Mouse (Mus musculus) embryonic facial prominence, embryonic 13.5 days (tissue): Measurements from ENCODE around the gene Cd200r3. TPM values are rescaled to one million over a fixed set of nuclear protein-coding genes. Genes with fewer than 3 reads are reported as not detected.

ENCODE experiments used
- ATAC-seq: fragments of 200-750 bp; cut with Nextera tagmentation; 2 replicates; pipeline ENCODE4 v1.8.0; 2017; ENCODE audit warnings: low read depth; ENCODE audit not compliant: insufficient number of reproducible peaks, insufficient read depth, low FRiP score, low TSS enrichment
- H3K27ac ChIP-seq: fragments of 300-500 bp; sonication (generic); 2 replicates; pipeline ENCODE4 v1.5.1; 2015; ENCODE audit warnings: moderate library complexity, mild to moderate bottlenecking, inconsistent platforms
- H3K27me3 ChIP-seq: fragments of 300-500 bp; sonication (generic); 2 replicates; pipeline ENCODE4 v1.6.1; 2015; ENCODE audit warnings: mild to moderate bottlenecking, inconsistent platforms
- H3K36me3 ChIP-seq: fragments of 300-500 bp; sonication (generic); 2 replicates; pipeline ENCODE4 v1.6.1; 2015; ENCODE audit warnings: mild to moderate bottlenecking, inconsistent platforms
- H3K4me1 ChIP-seq: fragments of 300-500 bp; sonication (generic); 2 replicates; pipeline ENCODE4 v1.6.1; 2015; ENCODE audit warnings: inconsistent platforms
- H3K4me2 ChIP-seq: fragments of 300-500 bp; sonication (generic); 2 replicates; pipeline ENCODE4 v1.6.1; 2015; ENCODE audit warnings: moderate library complexity, mild to moderate bottlenecking, inconsistent platforms
- H3K4me3 ChIP-seq: fragments of 300-500 bp; sonication (generic); 2 replicates; pipeline ENCODE4 v1.5.1; 2015; ENCODE audit warnings: mild to moderate bottlenecking, inconsistent platforms
- H3K9ac ChIP-seq: fragments of 300-500 bp; sonication (generic); 2 replicates; pipeline ENCODE4 v1.6.1; 2015; ENCODE audit warnings: mild to moderate bottlenecking, inconsistent platforms
- H3K9me3 ChIP-seq: fragments of 300-500 bp; sonication (generic); 2 replicates; pipeline ENCODE4 v1.6.1; 2016; ENCODE audit warnings: inconsistent platforms
- WGBS: fragments of 180-500 bp; shearing (Covaris S2); methylation state at CpG from one replicate; pipeline ENCODE4 v1.1.7; 2015; ENCODE audit warnings: mixed read lengths; 5-methylcytosine and 5-hydroxymethylcytosine counted together
- polyA plus RNA-seq: library from polyadenylated mRNA; unstranded; fragments of >200 nt; fragmentation: Nextera tagmentation; extraction: Ambion mirVana; gene quantifications from 2 replicates; pipeline ENCODE4 v1.2.1, GENCODE M21; 2015

Cd200r3 gene
- polyA plus RNA-seq, 1 experiment from 2014 or later: not detected

- H3K4me2 ChIP-seq: no peak overlapping the region
- 75% methylated on average over 1 of the region's 1 CpGs for WGBS
- ATAC-seq: no peak
- H3K9ac ChIP-seq: no peak overlapping the region
- H3K27ac ChIP-seq: no peak overlapping the region
- no peaks in the 10 kb centered on the region for H3K27me3 ChIP-seq
- no peaks in the 10 kb centered on the region for H3K36me3 ChIP-seq
- H3K4me3 ChIP-seq: no peak overlapping the region
- no peaks in the 10 kb centered on the region for H3K9me3 ChIP-seq
- H3K4me1 ChIP-seq: no peaks in the 10 kb centered on the region
Measured at GRCm38 (mm10) chr16:45020055-45020454, 76.6 kb downstream of the Cd200r3 start.

DNA sequence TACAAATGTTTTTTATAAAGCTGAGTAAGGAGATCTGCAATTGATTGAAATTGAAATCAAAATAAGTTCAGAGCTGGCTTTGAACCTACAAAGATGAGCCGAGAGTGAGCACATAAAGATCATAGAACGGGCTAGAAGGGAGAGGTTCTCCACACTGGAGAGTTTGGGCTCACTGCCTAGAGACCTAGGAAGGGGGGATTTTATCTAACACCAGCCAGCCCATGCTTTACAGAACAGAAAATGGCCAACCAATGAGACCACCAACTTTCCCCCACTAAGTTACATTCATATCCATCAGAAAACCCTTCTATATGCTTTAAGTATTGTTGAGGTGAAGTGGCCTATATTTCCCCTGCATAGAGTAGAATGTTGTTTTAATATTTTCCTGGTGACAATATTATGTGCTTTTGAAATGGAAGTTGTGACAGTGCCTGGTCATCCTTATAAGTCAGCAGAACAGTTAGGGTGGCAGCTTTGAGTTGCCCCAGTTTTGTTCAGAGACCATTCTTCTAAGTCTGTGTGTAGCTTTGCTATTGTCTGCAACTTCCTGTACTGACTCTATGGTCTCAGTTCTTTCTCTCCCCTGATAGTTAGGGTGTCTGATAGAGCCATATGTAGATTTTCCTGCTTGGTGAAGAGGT is 77.3 kb downstream of the Cd200r3 start:
- no peak for ATAC-seq
- no peaks in the 10 kb centered on the region for H3K4me1 ChIP-seq
- no peak overlapping the region for H3K9ac ChIP-seq
- no peaks in the 10 kb centered on the region for H3K27me3 ChIP-seq
- H3K4me3 ChIP-seq: no peak overlapping the region
- no peak overlapping the region for H3K27ac ChIP-seq
- H3K36me3 ChIP-seq: no peaks in the 10 kb centered on the region
- 73% methylated on average over 2 of the region's 2 CpGs for WGBS
- H3K9me3 ChIP-seq: no peaks in the 10 kb centered on the region
- no peak overlapping the region for H3K4me2 ChIP-seq

- H3K4me2 ChIP-seq: no peak overlapping the region
- H3K4me1 ChIP-seq: no peaks in the 10 kb centered on the region
- H3K36me3 ChIP-seq: no peaks in the 10 kb centered on the region
- ATAC-seq: no peak
- no peak overlapping the region for H3K4me3 ChIP-seq
- H3K9me3 ChIP-seq: no peaks in the 10 kb centered on the region
- H3K9ac ChIP-seq: no peak overlapping the region
- no peak overlapping the region for H3K27ac ChIP-seq
- no peaks in the 10 kb centered on the region for H3K27me3 ChIP-seq
Measured at GRCm38 (mm10) chr16:45021443-45021842, 78.0 kb downstream of the Cd200r3 start.

DNA sequence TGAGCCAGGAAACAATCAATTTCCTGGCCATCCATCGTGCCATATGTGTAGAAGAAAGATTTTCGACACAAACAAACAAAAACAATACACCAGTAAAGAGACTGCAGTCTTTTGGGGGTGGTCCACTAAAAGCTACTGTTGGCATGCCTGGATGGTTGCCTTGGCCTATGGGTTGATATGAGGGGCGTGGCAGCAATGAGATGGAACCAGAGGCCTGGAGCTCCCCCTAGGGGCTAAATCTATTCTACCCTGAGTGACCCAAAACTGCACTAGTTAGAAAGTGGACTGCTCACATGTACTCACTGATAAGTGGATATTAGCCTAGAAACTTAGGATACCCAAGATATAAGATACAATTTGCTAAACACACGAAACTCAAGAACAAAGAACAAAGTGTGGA is 80.4 kb downstream of the Cd200r3 start:
- no peak overlapping the region for H3K9ac ChIP-seq
- 56% methylated on average over 4 of the region's 4 CpGs for WGBS
- no peaks in the 10 kb centered on the region for H3K27me3 ChIP-seq
- no peak overlapping the region for H3K4me3 ChIP-seq
- no peak for ATAC-seq
- H3K27ac ChIP-seq: no peak overlapping the region
- no peaks in the 10 kb centered on the region for H3K4me1 ChIP-seq
- H3K36me3 ChIP-seq: no peaks in the 10 kb centered on the region
- H3K4me2 ChIP-seq: no peak overlapping the region
- H3K9me3 ChIP-seq: no peaks in the 10 kb centered on the region

DNA sequence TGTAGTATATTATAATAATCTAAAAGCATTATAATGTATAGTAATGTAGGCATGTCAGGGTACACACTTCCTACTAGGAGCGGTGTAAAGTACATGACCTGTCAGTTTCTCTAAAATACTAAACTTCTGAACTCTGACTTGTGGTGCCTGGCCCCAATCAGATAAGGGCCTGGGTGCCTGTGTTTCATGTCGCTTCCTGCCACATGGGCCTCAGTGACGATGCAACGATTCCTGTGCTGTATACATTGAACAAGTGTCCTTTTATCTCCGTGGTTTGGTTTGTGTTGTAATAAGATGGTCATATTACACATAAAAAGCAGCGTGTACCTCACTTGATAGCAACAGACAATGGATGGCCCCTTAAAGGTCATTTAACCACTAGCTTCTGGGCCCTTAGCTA is 81.8 kb downstream of the Cd200r3 start:
- no peak overlapping the region for H3K4me2 ChIP-seq
- no peaks in the 10 kb centered on the region for H3K9me3 ChIP-seq
- H3K4me3 ChIP-seq: no peak overlapping the region
- H3K27me3 ChIP-seq: no peaks in the 10 kb centered on the region
- H3K27ac ChIP-seq: no peak overlapping the region
- H3K4me1 ChIP-seq: no peaks in the 10 kb centered on the region
- WGBS: 62% methylated on average over 6 of the region's 6 CpGs
- no peak for ATAC-seq
- H3K9ac ChIP-seq: no peak overlapping the region
- H3K36me3 ChIP-seq: no peaks in the 10 kb centered on the region

- Histone ChIP-seq H3K4me1 (no peaks in the 10 kb centered on the region), H3K9ac (no peak overlapping the region), H3K27me3 (no peaks in the 10 kb centered on the region), H3K36me3 (no peaks in the 10 kb centered on the region), H3K4me3 (no peak overlapping the region), H3K27ac (no peak overlapping the region), H3K4me2 (no peak overlapping the region), H3K9me3 (no peaks in the 10 kb centered on the region)
- WGBS: 90% methylated on average over 5 of the region's 5 CpGs
- ATAC-seq: no peak
Measured at GRCm38 (mm10) chr16:45029080-45029479, 85.6 kb downstream of the Cd200r3 start.

DNA sequence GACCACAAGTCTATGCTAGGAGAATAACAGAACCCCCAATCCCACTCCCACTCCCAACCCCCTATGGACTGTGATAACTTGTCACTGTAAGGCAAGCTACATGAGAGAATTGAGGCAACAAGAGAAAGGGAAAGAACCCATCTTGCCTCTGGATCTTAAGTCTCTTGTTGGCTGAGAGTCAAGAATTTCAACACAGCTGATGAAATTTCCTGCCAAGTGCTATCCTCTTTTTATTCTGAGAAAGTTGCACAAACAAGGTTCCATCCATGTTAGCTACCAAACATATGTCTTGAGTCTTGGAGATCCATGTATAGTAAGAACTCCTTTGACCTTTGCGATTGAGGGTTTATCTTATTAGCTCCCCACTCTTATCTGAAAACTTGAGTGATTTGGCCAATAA is 86.0 kb downstream of the Cd200r3 start:
- Histone ChIP-seq H3K9ac (no peak overlapping the region), H3K4me1 (no peaks in the 10 kb centered on the region), H3K36me3 (no peaks in the 10 kb centered on the region), H3K9me3 (no peaks in the 10 kb centered on the region), H3K27me3 (no peaks in the 10 kb centered on the region), H3K27ac (no peak overlapping the region), H3K4me2 (no peak overlapping the region), H3K4me3 (no peak overlapping the region)
- WGBS: 96% methylated on average over 1 of the region's 1 CpGs
- no peak for ATAC-seq

- Histone ChIP-seq H3K27me3 (no peaks in the 10 kb centered on the region), H3K9ac (no peak overlapping the region), H3K36me3 (no peaks in the 10 kb centered on the region), H3K4me2 (no peak overlapping the region), H3K27ac (no peak overlapping the region), H3K4me3 (no peak overlapping the region), H3K4me1 (no peaks in the 10 kb centered on the region), H3K9me3 (no peaks in the 10 kb centered on the region)
- ATAC-seq: no peak
- 90% methylated on average over 4 of the region's 4 CpGs for WGBS
Measured at GRCm38 (mm10) chr16:45030127-45030526, 86.6 kb downstream of the Cd200r3 start.

DNA sequence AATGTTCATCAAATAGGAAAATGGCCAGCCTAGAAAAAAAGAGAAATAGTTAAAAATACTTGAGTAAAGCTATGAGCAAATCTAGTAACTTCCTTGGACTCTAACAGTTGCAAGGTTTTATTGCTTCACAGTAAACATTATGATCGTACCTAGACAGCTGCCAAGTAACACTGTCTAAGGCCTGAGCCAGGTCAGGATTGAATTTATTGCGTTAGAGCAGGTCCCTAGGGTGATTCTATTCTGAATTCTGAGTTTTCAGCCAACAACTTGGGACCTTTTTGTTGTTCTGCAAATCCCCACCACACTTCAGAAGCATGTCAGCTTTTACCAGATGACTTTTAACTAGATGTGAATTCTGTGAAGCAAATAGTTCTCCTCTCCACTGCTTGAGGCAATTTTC is 87.3 kb downstream of the Cd200r3 start:
- no peaks in the 10 kb centered on the region for H3K4me1 ChIP-seq
- ATAC-seq: no peak

More for the DNA sequence above, 87.3 kb downstream of the Cd200r3 start:
- WGBS: 53% methylated on average over 2 of the region's 2 CpGs
- Histone ChIP-seq H3K9me3 (no peaks in the 10 kb centered on the region), H3K4me3 (no peak overlapping the region), H3K9ac (no peak overlapping the region), H3K27ac (no peak overlapping the region), H3K36me3 (no peaks in the 10 kb centered on the region), H3K4me2 (no peak overlapping the region), H3K27me3 (no peaks in the 10 kb centered on the region)

Other genes starting within 250 kb of the Cd200r3 start
- 9.9 and 10.0 TPM in 2 replicates for gene Nepro, start 219.4 kb upstream of the Cd200r3 start, polyA plus RNA-seq
- 29.7 and 32.7 TPM in 2 replicates for gene Gtpbp8, start 197.3 kb upstream of the Cd200r3 start, polyA plus RNA-seq
- 0.63 and 0.81 TPM in 2 replicates for gene Cd200r1, start 177.9 kb upstream of the Cd200r3 start, polyA plus RNA-seq
- gene Cd200r4, start 131.9 kb upstream of the Cd200r3 start, polyA plus RNA-seq: not detected in 2 replicates
- not detected in 2 replicates for gene Cd200r2, start 76.6 kb upstream of the Cd200r3 start, polyA plus RNA-seq
- gene Ccdc80, start 149.7 kb downstream of the Cd200r3 start, polyA plus RNA-seq: 49.8 and 51.8 TPM in 2 replicates
- gene Slc35a5, start 215.0 kb downstream of the Cd200r3 start, polyA plus RNA-seq: 15.6 and 21.6 TPM in 2 replicates
- gene Atg3, start 215.1 kb downstream of the Cd200r3 start, polyA plus RNA-seq: 34.6 and 37.8 TPM in 2 replicates